Mouse (Mus musculus) heart, adult 2 months (tissue): Measurements from ENCODE around the gene Zswim5. TPM values are rescaled to one million over a fixed set of nuclear protein-coding genes. Genes with fewer than 3 reads are reported as not detected.
A peak's percentile ranks its signal among the peaks of the same experiment; 100 is the strongest.

ENCODE experiments used
- DNase-seq, 2 experiments: peaks; one replicate each; pipeline ENCODE4 v3.0.0; 2021
- H3K27ac ChIP-seq: fragments of 200-600 bp; 2 replicates; pipeline ENCODE4 v1.8.1; 2022
- H3K27me3 ChIP-seq: fragments of 200-500 bp; 2 replicates; pipeline ENCODE4 v1.6.1; 2012; ENCODE audit warnings: mild to moderate bottlenecking, low read length, inconsistent platforms, mixed read lengths; ENCODE audit not compliant: control insufficient read depth, insufficient read depth
- H3K36me3 ChIP-seq: fragments of 200-500 bp; 2 replicates; pipeline ENCODE4 v1.6.1; 2012; ENCODE audit warnings: low read length, inconsistent platforms; ENCODE audit not compliant: control insufficient read depth, insufficient read depth
- H3K4me1 ChIP-seq: fragments of 200-500 bp; 2 replicates; pipeline ENCODE4 v1.6.1; 2011; ENCODE audit warnings: low read length; ENCODE audit not compliant: control insufficient read depth, insufficient read depth
- H3K4me3 ChIP-seq: fragments of 200-600 bp; 2 replicates; pipeline ENCODE4 v1.8.1; 2022
- H3K79me2 ChIP-seq: fragments of 200-500 bp; replicated peaks from 2 replicates; pipeline ENCODE4 v1.6.1; 2012; ENCODE audit warnings: mild to moderate bottlenecking, inconsistent platforms, low read length, moderate library complexity, mixed read lengths; ENCODE audit not compliant: control insufficient read depth, insufficient read depth
- H3K9ac ChIP-seq: fragments of 200-500 bp; 2 replicates; pipeline ENCODE4 v1.6.1; 2012; ENCODE audit warnings: low read depth, mild to moderate bottlenecking, control low read depth, inconsistent platforms, low read length, mixed read lengths
- CTCF ChIP-seq: fragments of 200-600 bp; IDR thresholded peaks from 2 replicates; pipeline ENCODE4 v1.8.1; 2022; ENCODE audit warnings: antibody characterized with exemption, mild to moderate bottlenecking, moderate library complexity
- EP300 ChIP-seq: fragments of 200-500 bp; IDR thresholded peaks from 2 replicates; pipeline ENCODE4 v1.6.1; 2011; ENCODE audit warnings: low read depth, low read length, control low read depth; ENCODE audit not compliant: insufficient read depth
- POLR2A ChIP-seq: fragments of 200-500 bp; IDR thresholded peaks from 2 replicates; pipeline ENCODE4 v1.6.1; 2011; ENCODE audit warnings: mild to moderate bottlenecking, low read depth, low read length, control low read depth; ENCODE audit not compliant: insufficient read depth
- WGBS: fragments of 180-500 bp; shearing (Covaris S2); methylation state at CpG from one replicate; pipeline ENCODE4 v1.1.7; 2018; 5-methylcytosine and 5-hydroxymethylcytosine counted together
- intact Hi-C: fragments of 180-260 bp; cut with DNase I; formaldehyde crosslinking; loops from one replicate; pipeline ENCODE4 v1.15.1; 2025
- polyA plus RNA-seq: library from polyadenylated mRNA; depleted of rRNA; stranded (reverse); fragments of >200 nt; gene quantifications from 2 replicates; pipeline ENCODE4 v1.2.3, GENCODE M21; 2012
- total RNA-seq, 2 experiments: library from RNA; stranded (reverse); gene quantifications; 2 replicates each; pipeline ENCODE4 v1.2.3; 2021

Zswim5 gene
- total and polyA plus RNA-seq, 3 experiments, result 0.86 to 1.0 (median 1.0) TPM

GRCm38 (mm10) chr4:116939585-116939984 lies 62.4 kb downstream of the Zswim5 start:
- Histone ChIP-seq H3K36me3 (no peaks in the 10 kb centered on the region), H3K79me2 (no peaks in the 10 kb centered on the region), H3K4me1 (no peaks in the 10 kb centered on the region), H3K4me3 (no peak overlapping the region), H3K27ac (no peak overlapping the region), H3K9ac (no peak overlapping the region), H3K27me3 (no peaks in the 10 kb centered on the region)
- intact Hi-C loops, result no loop called here
- no peak for DNase-seq
- TF ChIP-seq EP300 (no peak), POLR2A (no peak), CTCF (no peak)
- 75% methylated on average over 4 of the region's 4 CpGs for WGBS

- 84% methylated on average over 2 of the region's 2 CpGs for WGBS
- Histone ChIP-seq H3K27ac (no peak overlapping the region), H3K27me3 (no peaks in the 10 kb centered on the region)
Measured at GRCm38 (mm10) chr4:116942695-116943094, 65.5 kb downstream of the Zswim5 start.

GRCm38 (mm10) chr4:116944055-116944454 lies 66.9 kb downstream of the Zswim5 start:
- no peak for DNase-seq
- H3K27me3 ChIP-seq, result no peaks in the 10 kb centered on the region
- no peak overlapping the region for H3K9ac ChIP-seq
- no peak overlapping the region for H3K27ac ChIP-seq
- H3K4me1 ChIP-seq, result no peaks in the 10 kb centered on the region
- H3K79me2 ChIP-seq, result no peaks in the 10 kb centered on the region
- H3K36me3 ChIP-seq, result no peaks in the 10 kb centered on the region
- intact Hi-C loops, result no loop called here
- no peak for TF ChIP-seq CTCF
- no peak for TF ChIP-seq EP300
- no peak for TF ChIP-seq POLR2A
- H3K4me3 ChIP-seq, result no peak overlapping the region
- 81% methylated on average over 5 of the region's 5 CpGs for WGBS

More at GRCm38 (mm10) chr4:116942695-116943094, 65.5 kb downstream of the Zswim5 start:
- no peaks in the 10 kb centered on the region for H3K79me2 ChIP-seq
- TF ChIP-seq POLR2A (no peak), CTCF (no peak), EP300 (no peak)
- intact Hi-C loops, result no loop called here
- H3K4me1 ChIP-seq, result no peaks in the 10 kb centered on the region
- no peak overlapping the region for H3K9ac ChIP-seq
- no peaks in the 10 kb centered on the region for H3K36me3 ChIP-seq
- H3K4me3 ChIP-seq, result no peak overlapping the region
- no peak for DNase-seq

- Histone ChIP-seq H3K9ac (no peak overlapping the region), H3K36me3 (no peaks in the 10 kb centered on the region), H3K79me2 (no peaks in the 10 kb centered on the region), H3K27ac (no peak overlapping the region), H3K4me3 (no peak overlapping the region), H3K27me3 (no peaks in the 10 kb centered on the region), H3K4me1 (no peaks in the 10 kb centered on the region)
- intact Hi-C loops, result no loop called here
- TF ChIP-seq POLR2A, result no peak
- no peak for TF ChIP-seq EP300
- TF ChIP-seq CTCF, result peak; percentile 27
- DNase-seq, result no peak
- WGBS, result 28% methylated on average over 1 of the region's 1 CpGs
Measured at GRCm38 (mm10) chr4:116951642-116952041, 74.5 kb downstream of the Zswim5 start.

- H3K79me2 ChIP-seq, result no peaks in the 10 kb centered on the region
- H3K9ac ChIP-seq, result no peak overlapping the region
- intact Hi-C loops, result no loop called here
- H3K27ac ChIP-seq, result no peak overlapping the region
- no peaks in the 10 kb centered on the region for H3K4me1 ChIP-seq
- 90% methylated on average over 7 of the region's 7 CpGs for WGBS
- H3K4me3 ChIP-seq, result no peak overlapping the region
- no peak for TF ChIP-seq EP300
- no peak for TF ChIP-seq CTCF
- H3K27me3 ChIP-seq, result no peaks in the 10 kb centered on the region
- H3K36me3 ChIP-seq, result no peaks in the 10 kb centered on the region
- DNase-seq, result no peak
Measured at GRCm38 (mm10) chr4:116954951-116955350, 77.8 kb downstream of the Zswim5 start.

- no peak for DNase-seq
- 67% methylated on average over 2 of the region's 2 CpGs for WGBS
- H3K4me1 ChIP-seq, result no peaks in the 10 kb centered on the region
Measured at GRCm38 (mm10) chr4:116976503-116976902, 99.3 kb downstream of the Zswim5 start.

GRCm38 (mm10) chr4:116985681-116986080 lies 108.5 kb downstream of the Zswim5 start:
- TF ChIP-seq POLR2A (no peak), EP300 (no peak), CTCF (no peak)

More at GRCm38 (mm10) chr4:116976503-116976902, 99.3 kb downstream of the Zswim5 start:
- TF ChIP-seq POLR2A, result no peak
- peak; percentile 30 for TF ChIP-seq CTCF
- Histone ChIP-seq H3K36me3 (no peaks in the 10 kb centered on the region), H3K9ac (no peak overlapping the region), H3K27ac (no peak overlapping the region), H3K27me3 (no peaks in the 10 kb centered on the region), H3K4me3 (no peak overlapping the region), H3K79me2 (no peaks in the 10 kb centered on the region)
- intact Hi-C loops, result no loop called here

More at GRCm38 (mm10) chr4:116985681-116986080, 108.5 kb downstream of the Zswim5 start:
- H3K79me2 ChIP-seq, result no peaks in the 10 kb centered on the region
- DNase-seq, result no peak
- H3K4me1 ChIP-seq, result no peaks in the 10 kb centered on the region
- no peaks in the 10 kb centered on the region for H3K27me3 ChIP-seq
- H3K36me3 ChIP-seq, result no peaks in the 10 kb centered on the region
- no peak overlapping the region for H3K27ac ChIP-seq
- intact Hi-C loops, result no loop called here
- 79% methylated on average over 7 of the region's 7 CpGs for WGBS
- no peak overlapping the region for H3K4me3 ChIP-seq
- no peak overlapping the region for H3K9ac ChIP-seq
